Mouse (Mus musculus) hematopoietic stem cell, adult 5-6 weeks (primary cell): ENCODE data around the gene Pcgf6. TPM values are rescaled to one million over a fixed set of nuclear protein-coding genes. Genes with fewer than 3 reads are reported as not detected.
A peak's percentile ranks its signal among the peaks of the same experiment; 100 is the strongest.

Experiments
- ATAC-seq, 2 experiments: fragments of 125-278 bp in 1 of 2; replicated peaks in 1 of 2; 2 replicates each; pipeline ENCODE4 v1.8.0; 2016 to 2017; ENCODE audit warnings: inconsistent platforms in 2 of 2, mild to moderate bottlenecking in 2 of 2, moderate number of reproducible peaks in 2 of 2, low read depth in 1 of 2, moderate TSS enrichment in 1 of 2; ENCODE audit not compliant: low FRiP score in 2 of 2, poor library complexity in 2 of 2, severe bottlenecking in 2 of 2, insufficient read depth in 1 of 2, low TSS enrichment in 1 of 2
- total RNA-seq: library from RNA; stranded (forward); fragments of 172-1452, 232-1000 nt; gene quantifications from 2 replicates; pipeline ENCODE4 v1.2.3, GENCODE M21; 2017

The Pcgf6 gene
- total RNA-seq, 1 experiment from 2014 or later, result 19.8 TPM

DNA sequence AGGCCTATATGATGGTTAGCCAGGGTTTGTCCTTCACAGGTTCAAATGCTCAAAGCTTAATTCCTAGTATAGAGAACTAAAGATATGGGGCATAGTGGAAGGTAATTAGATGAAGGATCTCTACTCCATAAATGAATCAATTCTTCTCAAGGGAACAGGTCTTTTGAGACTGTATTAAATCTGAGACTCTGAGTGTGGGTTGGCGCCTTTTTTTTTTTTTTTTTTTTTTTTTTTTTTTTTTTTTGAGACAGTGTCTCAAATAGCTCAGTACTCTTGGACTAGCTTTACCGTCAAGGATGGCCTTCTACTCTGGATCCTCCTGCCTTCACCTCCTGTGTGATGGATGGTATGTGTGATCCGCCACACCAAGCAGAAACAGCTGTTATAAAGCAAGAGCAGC lies 14.1 kb downstream of the Pcgf6 start:
- no peak for ATAC-seq

DNA sequence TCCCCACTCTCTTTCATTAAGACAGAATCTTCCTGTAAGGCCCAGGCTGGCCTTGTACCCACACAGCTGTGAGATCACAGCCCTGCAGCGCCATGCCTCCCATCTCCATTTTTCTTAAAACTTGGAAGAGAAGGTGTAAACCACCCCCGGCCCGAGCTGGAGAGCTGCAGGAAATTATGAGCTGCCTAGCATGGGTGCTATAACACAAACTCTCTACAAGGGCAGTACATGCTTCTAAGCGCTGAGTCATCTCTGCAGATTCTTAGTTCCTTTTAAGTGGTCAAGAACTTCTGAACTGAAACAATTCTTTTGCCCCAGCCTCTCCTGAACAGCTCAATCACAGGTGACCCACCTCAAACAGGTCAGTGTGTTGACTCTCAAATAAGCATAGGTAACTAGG lies 15.8 kb downstream of the Pcgf6 start:
- ATAC-seq, result no peak

DNA sequence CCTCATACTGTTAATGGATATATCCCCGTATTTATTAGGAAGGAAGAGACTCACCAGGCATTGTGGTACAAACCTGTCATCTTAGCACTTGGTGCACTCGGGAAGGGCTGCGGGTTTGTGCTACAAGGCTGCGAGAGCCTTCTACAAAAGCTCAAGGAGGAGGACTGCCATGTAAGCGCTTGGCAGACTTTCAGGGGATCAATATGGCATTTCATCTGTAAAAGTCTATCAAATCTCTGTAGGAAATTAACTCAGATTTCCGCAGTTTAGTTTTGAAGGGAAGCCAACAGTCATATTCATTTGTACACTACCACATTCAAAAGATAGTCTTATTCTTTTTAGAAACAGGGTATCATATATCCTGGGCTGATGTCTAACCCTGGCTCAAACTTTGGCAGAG lies 18.9 kb downstream of the Pcgf6 start:
- ATAC-seq, result no peak

DNA sequence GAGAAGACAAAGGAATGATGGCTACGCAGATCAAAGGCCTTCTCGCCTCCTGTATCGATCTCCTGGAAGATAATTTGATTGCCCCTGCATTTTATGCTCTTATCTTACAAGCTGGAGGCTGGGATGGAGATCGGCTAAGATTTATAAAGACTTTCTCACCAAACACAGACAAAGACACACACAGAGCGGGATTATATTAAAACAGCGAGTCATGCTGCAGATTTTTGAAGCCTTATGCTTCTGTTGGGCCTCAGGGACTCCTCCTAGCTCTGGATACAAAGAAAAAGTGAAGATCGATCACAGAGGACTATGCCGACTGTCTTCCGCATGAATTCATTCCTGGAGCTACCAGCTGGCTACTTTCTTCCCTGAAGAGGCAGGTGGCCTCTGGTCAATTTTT lies 20.9 kb downstream of the Pcgf6 start:
- ATAC-seq, result no peak

DNA sequence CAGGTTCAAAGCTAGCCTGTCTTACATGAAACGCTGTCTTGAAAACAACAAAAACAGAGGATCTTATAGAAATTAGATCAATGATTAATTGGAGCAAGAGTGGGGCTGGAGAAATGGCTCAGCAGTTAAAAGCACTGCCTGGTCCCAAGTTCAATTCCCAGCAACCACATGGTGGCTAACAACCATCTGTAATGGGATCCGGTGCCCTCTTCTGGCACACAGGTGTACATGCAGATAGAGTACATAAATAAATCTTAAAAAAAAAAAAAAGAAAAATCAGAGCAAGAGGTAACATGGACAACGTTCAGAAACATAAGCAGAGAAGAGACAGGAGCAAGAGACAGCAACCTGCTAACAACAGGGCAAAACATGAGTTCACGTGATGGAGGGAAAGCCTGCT lies 24.2 kb downstream of the Pcgf6 start:
- no peak for ATAC-seq

DNA sequence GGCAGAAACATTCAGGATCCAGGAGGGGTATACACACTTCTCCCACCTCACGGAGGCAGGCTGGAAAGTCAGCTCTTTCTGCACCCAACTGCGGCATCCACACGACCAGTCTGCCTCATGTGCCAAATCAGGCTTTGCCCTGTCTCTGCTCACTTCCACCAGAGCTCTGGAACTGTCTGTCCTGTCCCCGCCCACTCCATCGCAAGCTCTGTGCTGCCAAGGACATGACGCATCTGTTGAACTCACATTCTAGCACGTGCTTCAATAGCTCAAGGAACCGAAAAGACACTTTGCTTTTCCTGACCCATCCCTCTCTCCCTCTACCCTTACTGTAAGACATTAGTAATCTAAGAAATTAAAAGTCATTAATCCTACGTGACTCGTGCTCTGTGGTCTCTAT lies 25.8 kb downstream of the Pcgf6 start:
- no peak for ATAC-seq

DNA sequence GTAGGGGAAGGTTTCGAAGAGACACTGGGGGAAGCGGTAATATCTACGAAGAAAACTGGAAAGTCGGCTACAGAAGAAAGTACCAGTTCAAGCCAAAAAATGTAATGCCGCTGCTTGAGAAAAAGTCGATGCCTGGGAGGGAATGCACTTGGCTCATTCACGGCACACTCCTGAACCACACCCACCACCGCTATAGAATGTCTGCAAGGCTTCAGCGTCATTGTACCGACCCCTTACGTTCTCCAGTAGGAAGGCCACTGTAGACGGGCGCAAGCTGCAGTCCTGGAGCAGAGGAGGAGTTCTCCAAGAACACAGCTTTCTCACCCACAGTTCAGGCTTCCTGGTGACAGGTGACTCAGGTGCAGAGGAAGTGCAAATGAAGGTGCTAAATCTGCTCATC lies 27.2 kb downstream of the Pcgf6 start:
- no peak for ATAC-seq

DNA sequence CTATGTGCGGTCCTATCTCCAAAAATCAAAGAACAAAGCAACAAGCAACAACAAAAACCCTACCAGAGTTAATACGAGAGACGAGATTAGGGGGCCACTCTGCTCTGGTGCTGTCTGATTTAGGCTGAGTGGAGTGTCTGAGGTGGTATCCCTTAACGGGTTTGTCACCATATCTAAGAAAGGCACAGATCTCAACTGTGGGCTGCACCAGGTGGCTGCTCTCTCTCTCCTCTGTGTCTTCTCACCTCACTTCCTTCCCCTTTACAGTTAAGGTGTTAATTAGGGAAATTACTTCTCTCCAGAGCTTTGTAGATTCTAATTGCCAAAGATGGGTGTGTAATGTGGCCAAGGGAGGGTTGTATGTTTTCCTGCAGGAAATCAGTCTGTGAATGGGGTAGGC lies 28.0 kb downstream of the Pcgf6 start:
- ATAC-seq, result no peak

DNA sequence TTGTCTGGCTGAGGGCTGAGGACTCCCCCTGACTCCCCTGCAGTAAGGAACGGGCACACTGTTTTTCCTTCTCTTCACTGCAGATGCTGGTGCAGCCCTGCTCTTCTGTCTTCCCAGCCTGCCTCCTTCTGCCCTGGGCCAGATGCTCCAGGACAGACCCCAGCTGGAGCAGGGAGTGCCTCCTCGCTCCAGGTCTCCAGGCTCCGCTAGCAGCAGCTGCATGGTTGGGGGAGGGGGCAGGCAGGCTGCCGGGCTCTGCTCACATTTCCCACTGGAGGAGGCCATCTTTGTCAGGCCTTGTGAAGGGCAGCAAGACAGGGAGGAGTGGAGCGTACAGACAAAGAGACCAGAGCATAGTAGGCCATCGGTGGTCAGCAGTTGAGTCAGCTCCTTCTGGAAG lies 31.4 kb downstream of the Pcgf6 start:
- no peak for ATAC-seq

DNA sequence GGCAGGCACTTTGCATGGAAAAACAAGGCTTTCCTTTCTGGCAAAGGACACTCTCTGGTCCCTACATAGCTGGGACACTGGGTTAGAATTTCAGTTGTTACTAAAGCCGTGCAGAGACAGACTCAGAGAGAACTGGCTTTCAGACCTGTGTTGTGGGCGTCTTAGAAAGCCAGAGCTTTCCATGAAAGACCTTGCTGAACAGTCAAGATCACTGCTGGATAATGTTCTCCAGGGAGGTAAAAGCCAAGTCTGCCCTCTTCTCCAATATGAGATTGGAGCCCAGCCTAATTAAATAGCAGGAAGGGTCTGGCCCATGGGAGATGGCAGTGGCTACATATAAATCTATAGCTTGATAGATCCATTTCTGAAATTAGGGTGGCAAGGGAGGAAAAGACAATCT lies 32.4 kb downstream of the Pcgf6 start:
- no peak for ATAC-seq

DNA sequence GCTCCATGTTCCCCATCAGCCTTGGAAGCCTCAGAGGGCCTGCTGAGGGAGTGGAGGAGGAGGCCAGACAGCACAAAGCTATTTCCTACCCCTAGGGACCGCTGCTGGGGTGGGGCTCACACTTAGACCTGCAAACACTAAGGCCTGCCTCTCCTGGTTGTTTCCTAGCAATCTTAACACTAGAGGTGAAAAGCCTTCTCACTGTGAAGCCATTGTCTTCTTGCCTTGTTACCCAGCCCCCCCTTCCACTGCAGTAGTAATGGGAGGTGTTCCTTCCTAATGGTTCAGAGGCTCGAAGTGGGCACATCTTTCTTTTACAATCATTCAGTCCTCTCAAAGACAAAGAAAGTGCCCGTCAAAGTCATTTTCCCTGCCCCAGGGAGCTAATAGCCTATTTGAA lies 32.9 kb downstream of the Pcgf6 start:
- ATAC-seq, result no peak

DNA sequence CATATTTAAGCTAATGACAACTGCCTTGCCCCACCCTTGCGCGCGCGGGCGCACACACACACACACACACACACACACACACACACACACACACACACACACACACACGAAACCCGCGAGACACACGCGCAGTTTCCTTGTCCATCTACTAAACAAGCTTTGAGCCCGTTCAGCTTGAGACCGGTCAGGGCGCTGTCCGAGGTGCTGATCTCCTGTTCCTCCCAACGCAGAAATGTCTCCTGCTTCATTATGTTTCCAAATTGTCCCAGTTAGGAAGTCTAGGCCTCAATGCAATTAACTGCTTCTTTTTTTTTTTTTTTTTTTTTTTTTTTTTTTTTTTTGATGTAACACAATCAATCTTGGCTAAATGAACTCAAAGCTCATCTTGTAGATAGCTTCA lies 34.2 kb downstream of the Pcgf6 start:
- peak in 1 of 2 experiments; percentile 57; a peak in 1 of 4 replicates for ATAC-seq

DNA sequence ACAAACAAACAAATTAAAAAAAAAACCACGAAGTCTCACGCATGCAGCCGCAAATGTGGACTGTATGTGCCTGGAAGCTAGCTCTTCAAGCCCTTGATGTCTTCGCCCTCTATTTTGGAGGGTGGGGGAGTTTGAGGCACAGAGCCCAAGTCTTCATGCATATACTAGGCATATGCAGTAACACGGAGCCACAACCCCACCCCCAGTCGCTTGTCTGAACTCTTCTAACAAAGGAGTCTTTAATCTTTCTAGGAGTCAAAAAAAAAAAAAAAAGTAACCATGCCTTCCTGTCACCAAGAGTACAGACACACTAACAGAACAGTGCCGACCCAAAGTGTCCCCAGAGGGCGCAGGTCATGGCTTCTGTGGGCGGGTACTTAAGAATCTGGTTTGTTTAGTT lies 34.7 kb downstream of the Pcgf6 start:
- ATAC-seq, result no peak

DNA sequence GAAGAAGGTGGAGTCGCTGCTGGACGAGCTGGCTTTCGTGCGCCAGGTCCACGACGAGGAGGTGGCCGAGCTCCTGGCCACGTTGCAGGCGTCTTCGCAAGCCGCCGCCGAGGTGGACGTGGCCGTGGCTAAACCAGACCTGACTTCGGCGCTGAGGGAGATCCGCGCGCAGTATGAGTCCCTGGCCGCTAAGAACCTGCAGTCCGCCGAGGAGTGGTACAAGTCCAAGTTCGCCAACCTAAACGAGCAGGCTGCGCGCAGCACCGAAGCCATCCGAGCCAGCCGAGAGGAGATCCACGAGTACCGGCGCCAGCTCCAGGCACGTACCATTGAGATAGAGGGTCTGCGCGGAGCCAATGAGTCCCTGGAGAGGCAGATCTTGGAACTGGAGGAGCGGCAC lies 35.3 kb downstream of the Pcgf6 start:
- no peak for ATAC-seq

DNA sequence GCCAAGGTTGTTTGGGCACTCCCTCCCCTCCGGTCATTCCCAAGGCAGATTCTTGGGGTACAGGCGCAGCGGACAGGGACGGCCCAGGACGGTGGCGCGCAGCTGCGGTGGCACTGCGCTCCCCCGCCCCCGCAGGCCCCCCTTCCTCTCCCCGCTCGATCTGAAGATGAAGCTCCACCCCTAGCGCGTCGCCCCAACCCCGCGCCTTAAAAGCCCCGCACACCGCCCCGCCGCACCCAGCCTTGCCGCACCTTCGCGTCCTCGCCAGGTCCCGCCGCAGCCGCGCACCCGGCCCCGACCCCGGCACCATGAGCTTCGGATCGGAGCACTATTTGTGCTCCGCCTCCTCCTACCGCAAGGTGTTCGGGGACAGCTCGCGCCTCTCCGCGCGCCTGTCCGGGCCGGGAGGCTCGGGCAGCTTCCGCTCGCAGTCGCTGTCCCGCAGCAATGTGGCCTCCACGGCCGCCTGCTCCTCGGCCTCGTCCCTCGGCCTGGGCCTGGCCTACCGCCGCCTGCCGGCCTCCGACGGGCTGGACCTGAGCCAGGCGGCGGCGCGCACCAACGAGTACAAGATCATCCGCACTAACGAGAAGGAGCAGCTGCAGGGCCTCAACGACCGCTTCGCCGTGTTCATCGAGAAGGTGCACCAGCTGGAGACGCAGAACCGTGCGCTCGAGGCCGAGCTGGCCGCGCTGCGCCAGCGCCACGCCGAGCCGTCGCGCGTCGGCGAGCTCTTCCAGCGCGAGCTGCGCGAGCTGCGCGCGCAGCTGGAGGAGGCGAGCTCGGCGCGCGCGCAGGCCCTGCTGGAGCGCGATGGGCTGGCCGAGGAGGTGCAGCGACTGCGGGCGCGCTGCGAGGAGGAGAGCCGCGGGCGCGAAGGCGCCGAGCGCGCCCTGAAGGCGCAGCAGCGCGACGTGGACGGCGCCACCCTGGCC lies 36.0 kb downstream of the Pcgf6 start, which contains the start of the genes Ina and Nt5c2:
Gene Ina (plus strand): TSS at position 252 of the 935 bp plus-strand sequence.
Gene Nt5c2 (minus strand): TSS at position 707 of the 935 bp plus-strand sequence.
- 0 out of 4 replicates have a peak, but pooled peaks of 1 of the 2 experiments have one; percentile 19 for ATAC-seq

DNA sequence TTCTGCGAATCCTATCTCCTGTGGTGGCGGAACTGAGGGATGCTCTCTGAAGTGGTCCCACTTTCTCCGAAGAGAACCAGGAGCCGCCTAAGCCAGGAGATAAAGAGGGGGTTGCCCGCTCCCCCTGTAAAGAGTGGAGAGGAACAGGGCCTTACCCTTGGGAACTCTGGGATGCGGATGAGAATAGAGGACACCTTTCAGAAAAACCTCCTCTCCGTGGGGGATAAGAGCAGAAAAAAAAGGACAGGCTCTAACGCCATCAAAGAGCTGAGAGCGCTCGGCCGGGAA lies 36.6 kb downstream of the Pcgf6 start:
- no peak for ATAC-seq

DNA sequence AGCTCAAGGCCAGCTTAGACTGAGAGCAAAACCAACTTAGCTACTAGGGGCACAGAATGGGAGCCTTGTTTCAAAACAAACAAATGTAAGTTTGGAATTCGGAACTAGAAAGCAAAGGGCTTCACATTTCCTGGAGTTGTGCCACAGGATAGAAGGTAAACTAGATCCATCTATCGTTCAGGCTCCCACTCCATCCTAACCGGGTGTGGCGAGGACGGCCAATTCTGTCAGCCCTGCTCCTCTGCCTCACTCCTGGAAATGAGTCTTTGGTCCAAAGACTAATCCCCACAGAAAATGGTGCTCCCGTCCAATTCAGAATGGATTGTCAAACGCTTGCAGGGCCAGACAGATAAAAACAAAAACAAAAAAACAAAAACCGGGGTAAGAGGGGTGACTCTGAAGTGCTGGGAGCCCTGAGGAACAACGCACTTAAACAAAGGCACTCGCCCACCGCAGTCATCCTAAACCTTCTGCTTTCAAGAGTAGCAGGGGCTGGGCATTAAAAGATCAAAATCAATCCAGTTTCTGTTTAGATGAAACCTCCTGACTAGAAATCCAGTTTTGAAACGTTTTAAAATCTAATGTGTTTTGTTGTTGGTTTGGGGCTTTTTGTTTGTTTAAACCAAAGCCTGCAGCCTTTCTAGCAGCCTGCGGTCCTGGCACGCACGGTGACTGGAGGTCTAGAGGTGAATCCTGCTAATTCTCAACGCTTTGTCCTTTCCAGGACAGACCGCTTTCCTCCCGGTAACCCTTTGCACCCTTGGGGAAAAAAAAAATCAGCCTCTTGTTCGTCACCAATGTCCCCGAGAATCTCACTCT lies 37.2 kb downstream of the Pcgf6 start:
- no peak for ATAC-seq

DNA sequence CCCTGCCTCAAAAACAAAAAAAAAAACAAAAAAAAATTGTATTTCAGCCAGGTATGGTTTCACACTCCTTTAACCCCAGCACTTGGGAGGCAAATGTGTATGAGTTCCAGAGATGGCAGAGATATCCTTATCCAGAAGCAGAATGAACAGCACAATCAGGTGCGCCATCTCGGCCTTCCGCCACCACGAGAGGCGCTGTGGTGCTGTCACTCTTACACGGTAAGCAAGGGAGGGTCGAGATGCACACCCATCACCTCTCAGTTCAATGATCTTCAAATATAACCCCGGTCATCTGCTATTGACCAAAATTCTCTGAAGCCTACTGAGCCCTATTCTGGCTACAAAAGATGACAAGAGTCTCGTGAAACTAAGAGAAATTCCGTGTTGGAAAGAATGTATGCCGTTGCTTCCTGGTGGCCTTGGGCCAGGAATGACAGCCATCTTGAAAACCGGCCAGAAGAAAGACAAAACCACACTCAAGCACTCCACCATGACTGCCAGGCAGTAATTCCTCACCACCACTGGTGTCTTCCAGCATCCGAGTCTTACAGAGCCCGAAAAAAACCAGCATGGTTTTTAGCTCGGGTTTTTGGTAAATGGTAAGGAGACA lies 38.1 kb downstream of the Pcgf6 start:
- no peak for ATAC-seq
